Mouse (Mus musculus): ENCODE measurements around the gene Aass. TPM values are rescaled to one million over a fixed set of nuclear protein-coding genes. Genes with fewer than 3 reads are reported as not detected.
"Not testable (repeated sequence)": the region's sequence is repeated elsewhere in the genome, so short reads cannot be mapped to it uniquely, and the experiment has no call there.

The Aass gene
- polyA plus RNA-seq, 1 experiment from 2014 or later, result 0.94 TPM

- ATAC-seq (no peak), DNase-seq (ENCODE audit: low spot score) (no peak)
- 91% methylated on average over 7 of the region's 7 CpGs for WGBS
- Histone ChIP-seq H3K9ac (ENCODE audit: low read length) (no peak overlapping the region), H3K9me3 (replicated peaks; ENCODE audit: control insufficient read depth, low read length) (no peaks in the 10 kb centered on the region), H3K27me3 (replicated peaks; ENCODE audit: control insufficient read depth, insufficient read depth, low read length) (no peaks in the 10 kb centered on the region), H3K4me3 (ENCODE audit: low read depth, low read length) (no peak overlapping the region), H3K4me1 (ENCODE audit: control insufficient read depth, insufficient read depth, low read length) (no peaks in the 10 kb centered on the region), H3K4me2 (ENCODE audit: low read length) (no peak overlapping the region), H3K27ac (ENCODE audit: low read depth, low read length) (no peak overlapping the region), H3K36me3 (ENCODE audit: control insufficient read depth, insufficient read depth, low read length) (no peaks in the 10 kb centered on the region)
These were observed 6.1 kb downstream of the Aass start for GRCm38 (mm10) chr6:23126706-23127105.

GRCm38 (mm10) chr6:23125831-23126230, 7.0 kb downstream of the Aass start:
- no peaks in the 10 kb centered on the region for H3K4me1 ChIP-seq (ENCODE audit: control insufficient read depth, insufficient read depth, low read length)
- H3K27me3 ChIP-seq (replicated peaks; ENCODE audit: control insufficient read depth, insufficient read depth, low read length), result no peaks in the 10 kb centered on the region
- H3K9ac ChIP-seq (ENCODE audit: low read length), result no peak overlapping the region
- no peak for DNase-seq (ENCODE audit: low spot score)
- H3K27ac ChIP-seq (ENCODE audit: low read depth, low read length), result no peak overlapping the region
- no peaks in the 10 kb centered on the region for H3K36me3 ChIP-seq (ENCODE audit: control insufficient read depth, insufficient read depth, low read length)
- WGBS, result 91% methylated on average over 5 of the region's 5 CpGs
- no peaks in the 10 kb centered on the region for H3K9me3 ChIP-seq (replicated peaks; ENCODE audit: control insufficient read depth, low read length)
- no peak for ATAC-seq
- no peak overlapping the region for H3K4me3 ChIP-seq (ENCODE audit: low read depth, low read length)
- H3K4me2 ChIP-seq (ENCODE audit: low read length), result no peak overlapping the region

GRCm38 (mm10) chr6:23124823-23125222, 8.0 kb downstream of the Aass start:
- Histone ChIP-seq H3K9ac (ENCODE audit: low read length) (no peak overlapping the region), H3K36me3 (ENCODE audit: control insufficient read depth, insufficient read depth, low read length) (no peaks in the 10 kb centered on the region), H3K4me2 (ENCODE audit: low read length) (no peak overlapping the region), H3K27ac (ENCODE audit: low read depth, low read length) (no peak overlapping the region), H3K27me3 (replicated peaks; ENCODE audit: control insufficient read depth, insufficient read depth, low read length) (no peaks in the 10 kb centered on the region), H3K4me1 (ENCODE audit: control insufficient read depth, insufficient read depth, low read length) (no peaks in the 10 kb centered on the region), H3K4me3 (ENCODE audit: low read depth, low read length) (no peak overlapping the region), H3K9me3 (replicated peaks; ENCODE audit: control insufficient read depth, low read length) (no peaks in the 10 kb centered on the region)
- WGBS, result 85% methylated on average over 2 of the region's 2 CpGs
- ATAC-seq, result no peak
- no peak for DNase-seq (ENCODE audit: low spot score)

- WGBS, result 42% methylated on average over 3 of the region's 3 CpGs
- Histone ChIP-seq H3K27ac (ENCODE audit: low read depth, low read length) (no peak overlapping the region), H3K36me3 (ENCODE audit: control insufficient read depth, insufficient read depth, low read length) (no peaks in the 10 kb centered on the region), H3K9me3 (replicated peaks; ENCODE audit: control insufficient read depth, low read length) (no peaks in the 10 kb centered on the region), H3K27me3 (replicated peaks; ENCODE audit: control insufficient read depth, insufficient read depth, low read length) (no peaks in the 10 kb centered on the region), H3K4me1 (ENCODE audit: control insufficient read depth, insufficient read depth, low read length) (no peaks in the 10 kb centered on the region), H3K9ac (ENCODE audit: low read length) (no peak overlapping the region), H3K4me2 (ENCODE audit: low read length) (no peak overlapping the region), H3K4me3 (ENCODE audit: low read depth, low read length) (no peak overlapping the region)
- 0 out of 2 replicates have a peak, but pooled peaks have one; percentile 15 for ATAC-seq
- peak; percentile 27 for DNase-seq (ENCODE audit: low spot score)
These were observed 9.9 kb downstream of the Aass start for GRCm38 (mm10) chr6:23122934-23123333.

GRCm38 (mm10) chr6:23114781-23115180, 18.0 kb downstream of the Aass start:
- H3K4me1 ChIP-seq (ENCODE audit: control insufficient read depth, insufficient read depth, low read length), result no peaks in the 10 kb centered on the region
- H3K4me3 ChIP-seq (ENCODE audit: low read depth, low read length), result no peak overlapping the region
- no peaks in the 10 kb centered on the region for H3K27me3 ChIP-seq (replicated peaks; ENCODE audit: control insufficient read depth, insufficient read depth, low read length)
- no peak overlapping the region for H3K9ac ChIP-seq (ENCODE audit: low read length)
- H3K36me3 ChIP-seq (ENCODE audit: control insufficient read depth, insufficient read depth, low read length), result no peaks in the 10 kb centered on the region
- ATAC-seq (no peak), DNase-seq (ENCODE audit: low spot score) (no peak)
- H3K4me2 ChIP-seq (ENCODE audit: low read length), result no peak overlapping the region
- no peak overlapping the region for H3K27ac ChIP-seq (ENCODE audit: low read depth, low read length)
- WGBS, result 83% methylated on average over 6 of the region's 6 CpGs
- no peaks in the 10 kb centered on the region for H3K9me3 ChIP-seq (replicated peaks; ENCODE audit: control insufficient read depth, low read length)

GRCm38 (mm10) chr6:23107069-23107468, 25.7 kb downstream of the Aass start:
- Histone ChIP-seq H3K9ac (ENCODE audit: low read length) (no peak overlapping the region), H3K27ac (ENCODE audit: low read depth, low read length) (no peak overlapping the region), H3K36me3 (ENCODE audit: control insufficient read depth, insufficient read depth, low read length) (no peaks in the 10 kb centered on the region), H3K4me2 (ENCODE audit: low read length) (no peak overlapping the region), H3K9me3 (replicated peaks; ENCODE audit: control insufficient read depth, low read length) (no peaks in the 10 kb centered on the region), H3K4me3 (ENCODE audit: low read depth, low read length) (no peak overlapping the region), H3K27me3 (replicated peaks; ENCODE audit: control insufficient read depth, insufficient read depth, low read length) (no peaks in the 10 kb centered on the region), H3K4me1 (ENCODE audit: control insufficient read depth, insufficient read depth, low read length) (no peaks in the 10 kb centered on the region)
- DNase-seq (ENCODE audit: low spot score) (no peak), ATAC-seq (no peak)
- WGBS, result 95% methylated on average over 4 of the region's 4 CpGs

- Histone ChIP-seq H3K9ac (ENCODE audit: low read length) (no peak overlapping the region), H3K4me2 (ENCODE audit: low read length) (no peak overlapping the region), H3K4me3 (ENCODE audit: low read depth, low read length) (no peak overlapping the region), H3K27ac (ENCODE audit: low read depth, low read length) (no peak overlapping the region), H3K27me3 (replicated peaks; ENCODE audit: control insufficient read depth, insufficient read depth, low read length) (no peaks in the 10 kb centered on the region), H3K36me3 (ENCODE audit: control insufficient read depth, insufficient read depth, low read length) (no peaks in the 10 kb centered on the region), H3K4me1 (ENCODE audit: control insufficient read depth, insufficient read depth, low read length) (no peaks in the 10 kb centered on the region), H3K9me3 (replicated peaks; ENCODE audit: control insufficient read depth, low read length) (no peaks in the 10 kb centered on the region)
- WGBS, result 72% methylated on average over 4 of the region's 4 CpGs
- no peak for ATAC-seq
- no peak for DNase-seq (ENCODE audit: low spot score)
These were observed 26.4 kb downstream of the Aass start for GRCm38 (mm10) chr6:23106373-23106772.

GRCm38 (mm10) chr6:23090346-23091055, 42.3 kb downstream of the Aass start:
- not testable (repeated sequence) for H3K4me1 ChIP-seq (ENCODE audit: control insufficient read depth, insufficient read depth, low read length)

GRCm38 (mm10) chr6:23089292-23089691, 43.5 kb downstream of the Aass start:
- H3K4me1 ChIP-seq (ENCODE audit: control insufficient read depth, insufficient read depth, low read length); H3K9ac ChIP-seq (ENCODE audit: low read length); H3K4me3 ChIP-seq (ENCODE audit: low read depth, low read length); ATAC-seq; H3K9me3 ChIP-seq (replicated peaks; ENCODE audit: control insufficient read depth, low read length); H3K36me3 ChIP-seq (ENCODE audit: control insufficient read depth, insufficient read depth, low read length); H3K27ac ChIP-seq (ENCODE audit: low read depth, low read length); H3K4me2 ChIP-seq (ENCODE audit: low read length); H3K27me3 ChIP-seq (replicated peaks; ENCODE audit: control insufficient read depth, insufficient read depth, low read length); DNase-seq (ENCODE audit: low spot score): not testable (repeated sequence)
- 82% methylated on average over 4 of the region's 4 CpGs for WGBS

More at GRCm38 (mm10) chr6:23090346-23091055, 42.3 kb downstream of the Aass start:
- H3K4me2 ChIP-seq (ENCODE audit: low read length); ATAC-seq; H3K27ac ChIP-seq (ENCODE audit: low read depth, low read length); H3K4me3 ChIP-seq (ENCODE audit: low read depth, low read length); H3K27me3 ChIP-seq (replicated peaks; ENCODE audit: control insufficient read depth, insufficient read depth, low read length); H3K36me3 ChIP-seq (ENCODE audit: control insufficient read depth, insufficient read depth, low read length); DNase-seq (ENCODE audit: low spot score); H3K9me3 ChIP-seq (replicated peaks; ENCODE audit: control insufficient read depth, low read length); H3K9ac ChIP-seq (ENCODE audit: low read length): not testable (repeated sequence)
- WGBS, result 93% methylated on average over 11 of the region's 11 CpGs
